Mouse (Mus musculus) cerebellum, adult 9-11 months (tissue): ENCODE measurements at regions not wholly inside any gene's neighbourhood (a gene's known extent, or its start where the extent isn't known, plus 50 kb on each side); places are given as distances from the start of the nearest gene placed in this dataset.

Experiments used
- DNase-seq: peaks from one replicate; pipeline ENCODE4 v3.0.0; 2022

DNA sequence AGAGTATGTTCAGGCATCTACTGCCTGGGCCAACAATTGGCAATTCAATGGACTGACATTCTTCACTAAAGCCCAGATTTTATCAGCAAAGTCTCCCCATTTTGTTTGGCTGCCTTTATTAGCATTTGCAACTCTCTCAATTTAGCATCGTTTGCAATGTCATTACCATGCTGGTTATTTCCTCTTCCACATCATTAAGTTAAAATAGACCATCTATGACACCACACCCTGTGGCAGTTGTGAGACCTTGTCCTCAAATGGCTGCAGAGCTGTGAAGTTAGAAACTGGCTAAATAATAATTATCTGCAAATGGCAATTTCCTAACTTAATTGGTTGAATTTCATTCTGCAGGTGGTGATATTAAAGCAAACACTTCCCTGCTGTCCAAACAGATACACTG lies 381.8 kb downstream of the H2al1n start:
- DNase-seq, result no peak

GRCm38 (mm10) chrX:14596799-14597198 lies 385.9 kb downstream of the H2al1n start:
- DNase-seq, result no peak

DNA sequence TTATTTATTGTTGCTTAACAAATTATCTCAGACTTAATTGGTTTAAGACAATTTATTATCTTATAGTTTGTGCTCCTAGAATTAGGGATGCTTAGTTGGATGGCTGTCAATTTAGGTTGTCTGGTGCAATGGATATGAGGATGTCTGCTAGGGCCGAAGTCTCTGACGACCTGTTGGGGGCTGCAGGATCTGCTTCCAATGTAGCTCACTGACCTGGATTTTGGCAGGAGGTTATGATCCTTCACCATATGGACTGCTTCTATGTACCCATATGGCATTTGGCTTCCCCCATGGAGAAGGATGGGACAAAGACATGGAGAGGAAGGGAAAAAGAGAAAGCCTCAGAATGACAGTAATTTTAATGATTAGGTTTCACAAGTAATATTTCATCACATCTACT lies 391.0 kb downstream of the H2al1n start:
- DNase-seq, result peak; percentile 80

- DNase-seq, result peak; percentile 65
These were observed 398.2 kb downstream of the H2al1n start for GRCm38 (mm10) chrX:14609196-14609595.

DNA sequence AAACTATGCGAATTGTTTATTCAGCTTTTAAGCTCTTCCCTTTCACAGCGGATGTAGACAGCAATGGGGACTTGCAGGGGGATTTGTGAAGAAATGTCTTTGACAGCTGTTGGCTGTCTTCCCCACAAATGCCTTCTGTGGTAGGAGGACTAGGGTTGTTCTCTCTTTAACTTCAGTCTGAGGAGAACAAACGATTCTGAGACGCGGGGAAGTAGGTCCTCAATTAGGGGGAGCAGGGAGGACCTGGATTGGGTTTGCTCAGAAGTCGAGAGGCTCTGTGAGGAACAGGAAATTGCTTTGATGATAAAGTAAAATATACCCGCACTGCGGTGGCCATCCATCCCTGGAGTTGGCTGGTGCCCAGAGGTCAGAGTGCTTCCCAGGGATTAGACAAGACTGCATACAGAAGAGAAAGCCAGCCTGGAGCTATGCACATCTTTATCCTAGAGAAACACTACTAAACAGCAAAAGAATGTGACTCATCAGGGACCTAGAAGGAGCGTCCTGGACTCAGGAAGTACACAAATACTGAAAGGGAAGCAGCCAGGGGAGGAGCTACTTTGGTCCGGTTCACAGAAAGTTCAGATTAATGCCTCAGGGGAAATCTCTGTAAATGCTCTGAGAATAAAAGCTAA lies 417.4 kb downstream of the H2al1n start:
- no peak for DNase-seq

- DNase-seq, result no peak
These were observed 428.4 kb downstream of the H2al1n start for GRCm38 (mm10) chrX:14639378-14639777.

- no peak for DNase-seq
These were observed 453.9 kb downstream of the H2al1n start for GRCm38 (mm10) chrX:14664852-14665251.

GRCm38 (mm10) chrX:14696375-14696774 lies 485.4 kb downstream of the H2al1n start:
- no peak for DNase-seq

- DNase-seq, result no peak
These were observed 528.1 kb downstream of the H2al1n start for GRCm38 (mm10) chrX:14738999-14739398.
